Mouse (Mus musculus) left cerebral cortex, adult 2 months (tissue): ENCODE measurements at regions not wholly inside any gene's neighbourhood (a gene's known extent, or its start where the extent isn't known, plus 50 kb on each side); places are given as distances from the start of the nearest gene placed in this dataset.

Source experiments
- DNase-seq, 2 experiments: peaks; one replicate each; pipeline ENCODE4 v3.0.0; 2021 to 2022; ENCODE audit warnings: low spot score in 2 of 2, mixed read lengths in 1 of 2; ENCODE audit errors: extremely low spot score in 1 of 2
- H3K27ac ChIP-seq: fragments of 200-600 bp; 2 replicates; pipeline ENCODE4 v1.8.1; 2022
- H3K4me3 ChIP-seq: fragments of 200-600 bp; 2 replicates; pipeline ENCODE4 v1.8.1; 2022
- CTCF ChIP-seq: fragments of 200-600 bp; IDR thresholded peaks from 2 replicates; pipeline ENCODE4 v1.8.1; 2022; ENCODE audit warnings: antibody characterized with exemption, mild to moderate bottlenecking, moderate library complexity
- intact Hi-C: fragments of 180-260 bp; cut with DNase I; formaldehyde crosslinking; loops from one replicate; pipeline ENCODE4 v1.15.1; 2025

GRCm38 (mm10) chr6:147861116-147861515 lies 185.9 kb upstream of the Far2 start:
- DNase-seq, result no peak
- intact Hi-C loops, result no loop called here
- Histone ChIP-seq H3K4me3 (no peak overlapping the region), H3K27ac (no peak overlapping the region)
- no peak for TF ChIP-seq CTCF

GRCm38 (mm10) chr6:147871033-147871432 lies 176.0 kb upstream of the Far2 start:
- TF ChIP-seq CTCF, result no peak
- Histone ChIP-seq H3K27ac (no peak overlapping the region), H3K4me3 (no peak overlapping the region)
- intact Hi-C loops, result no loop called here
- no peak for DNase-seq

- intact Hi-C loops, result no loop called here
- H3K27ac ChIP-seq, result no peak overlapping the region
- no peak for TF ChIP-seq CTCF
Observed at GRCm38 (mm10) chr6:147873173-147873572, 173.9 kb upstream of the Far2 start.

GRCm38 (mm10) chr6:147878485-147878884 lies 168.6 kb upstream of the Far2 start:
- no peak overlapping the region for H3K4me3 ChIP-seq
- no peak for DNase-seq
- intact Hi-C loops, result no loop called here
- no peak for TF ChIP-seq CTCF
- no peak overlapping the region for H3K27ac ChIP-seq

More at GRCm38 (mm10) chr6:147873173-147873572, 173.9 kb upstream of the Far2 start:
- no peak for DNase-seq
- no peak overlapping the region for H3K4me3 ChIP-seq

GRCm38 (mm10) chr6:147885902-147886301 lies 161.2 kb upstream of the Far2 start:
- Histone ChIP-seq H3K27ac (no peak overlapping the region), H3K4me3 (no peak overlapping the region)
- DNase-seq, result no peak
- no peak for TF ChIP-seq CTCF
- intact Hi-C loops, result no loop called here

GRCm38 (mm10) chr6:147919697-147920096 lies 127.4 kb upstream of the Far2 start:
- H3K4me3 ChIP-seq, result no peak overlapping the region
- no peak overlapping the region for H3K27ac ChIP-seq
- no peak for DNase-seq
- intact Hi-C loops, result no loop called here
- TF ChIP-seq CTCF, result no peak

GRCm38 (mm10) chr6:147921091-147921490 lies 126.0 kb upstream of the Far2 start:
- TF ChIP-seq CTCF, result no peak
- H3K4me3 ChIP-seq, result no peak overlapping the region
- H3K27ac ChIP-seq, result no peak overlapping the region
- no peak for DNase-seq
- intact Hi-C loops, result no loop called here

- intact Hi-C loops, result no loop called here
- TF ChIP-seq CTCF, result no peak
- DNase-seq, result no peak
- H3K27ac ChIP-seq, result no peak overlapping the region
- no peak overlapping the region for H3K4me3 ChIP-seq
Observed at GRCm38 (mm10) chr6:147922506-147922905, 124.6 kb upstream of the Far2 start.

- Histone ChIP-seq H3K27ac (no peak overlapping the region), H3K4me3 (no peak overlapping the region)
- no peak for DNase-seq
- no peak for TF ChIP-seq CTCF
- intact Hi-C loops, result no loop called here
Observed at GRCm38 (mm10) chr6:147923246-147923645, 123.8 kb upstream of the Far2 start.

- intact Hi-C loops, result no loop called here
- no peak for TF ChIP-seq CTCF
Observed at GRCm38 (mm10) chr6:147928951-147929350, 118.1 kb upstream of the Far2 start.

GRCm38 (mm10) chr6:147944020-147944419 lies 103.0 kb upstream of the Far2 start:
- no peak overlapping the region for H3K27ac ChIP-seq
- no peak for TF ChIP-seq CTCF
- DNase-seq, result no peak
- intact Hi-C loops, result no loop called here
- H3K4me3 ChIP-seq, result no peak overlapping the region

More at GRCm38 (mm10) chr6:147928951-147929350, 118.1 kb upstream of the Far2 start:
- Histone ChIP-seq H3K4me3 (no peak overlapping the region), H3K27ac (no peak overlapping the region)
- DNase-seq, result no peak

- H3K4me3 ChIP-seq, result no peak overlapping the region
- no peak overlapping the region for H3K27ac ChIP-seq
- TF ChIP-seq CTCF, result no peak
- intact Hi-C loops, result no loop called here
- DNase-seq, result no peak
Observed at GRCm38 (mm10) chr6:147944940-147945676, 102.0 kb upstream of the Far2 start.

- intact Hi-C loops, result no loop called here
- TF ChIP-seq CTCF, result no peak
- DNase-seq, result no peak
- H3K27ac ChIP-seq, result no peak overlapping the region
- no peak overlapping the region for H3K4me3 ChIP-seq
Observed at GRCm38 (mm10) chr6:147947997-147948396, 99.1 kb upstream of the Far2 start.
